Mouse (Mus musculus) spleen, postnatal 14 days (tissue): Measurements from ENCODE around the gene Nudc.

Experiments
- DNase-seq, 2 experiments: peaks; one replicate each; pipeline ENCODE4 v3.0.0; 2021 to 2022; ENCODE audit warnings: low spot score in 2 of 2

Nudc gene

DNA sequence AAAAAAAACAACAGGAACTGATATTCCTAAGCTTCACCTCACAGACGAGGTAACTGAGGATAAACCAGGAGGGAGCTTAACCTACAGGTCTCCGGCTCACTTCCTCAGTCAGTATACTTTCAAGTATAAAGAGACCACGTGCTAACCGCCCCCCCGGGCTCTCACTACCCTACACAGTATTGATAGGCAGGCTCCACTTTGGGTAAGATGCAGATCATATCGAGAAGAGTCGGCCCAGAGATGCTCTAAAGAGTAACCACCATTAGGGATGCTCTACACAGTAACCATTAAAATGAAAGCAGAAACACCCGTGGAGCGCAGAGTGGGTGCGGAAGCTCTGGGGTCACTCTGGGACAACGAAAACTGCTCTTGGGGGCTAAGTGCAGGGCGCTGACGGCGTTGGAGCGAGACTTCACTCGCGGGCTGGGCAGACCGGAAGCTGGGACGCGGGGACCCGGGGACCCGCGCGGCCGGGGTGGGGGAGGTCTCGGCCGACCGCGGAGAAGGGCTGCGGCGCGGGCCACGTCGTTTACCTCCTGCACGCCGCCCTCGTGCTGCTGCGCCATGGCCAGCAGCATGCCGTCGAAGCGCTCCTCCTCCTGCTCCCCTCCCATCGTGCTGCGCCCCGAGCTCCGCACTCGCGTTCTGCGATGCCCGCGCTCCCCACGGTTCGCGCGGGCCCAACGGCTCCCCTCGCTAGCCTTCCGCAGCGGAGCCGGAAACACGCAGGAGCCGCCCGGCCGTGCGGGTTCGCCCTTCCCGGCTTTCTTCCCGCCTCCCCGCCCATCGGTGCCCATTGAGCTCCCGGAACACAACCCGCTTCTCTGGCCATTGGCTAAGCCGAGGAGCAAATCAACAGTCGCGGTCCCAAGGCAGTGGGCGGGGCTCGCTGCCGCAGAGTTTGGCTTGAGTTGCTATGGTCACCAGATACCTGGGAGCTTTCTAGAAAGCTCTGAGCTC is at the start of gene Nudc:
Gene Nudc (minus strand): TSS at position 725 of the 960 bp plus-strand sequence.
- peak; percentile 89 to 91 for DNase-seq

GRCm38 (mm10) chr4:133595538-133595937 is 49.7 kb upstream of the Nudc start:
- DNase-seq = peak in 1 of 2 experiments; percentile 7

- peak; percentile 40 to 64 for DNase-seq
These were observed 46.8 kb upstream of the Nudc start for GRCm38 (mm10) chr4:133592570-133592969.

GRCm38 (mm10) chr4:133584059-133584951 is 38.5 kb upstream of the Nudc start, which contains the start of gene Gpn2:
Gene Gpn2 (plus strand): TSS chr4:133584362.
- DNase-seq = peak; percentile 60 to 76

GRCm38 (mm10) chr4:133583690-133584058 is 37.9 kb upstream of the Nudc start:
- no peak for DNase-seq

DNA sequence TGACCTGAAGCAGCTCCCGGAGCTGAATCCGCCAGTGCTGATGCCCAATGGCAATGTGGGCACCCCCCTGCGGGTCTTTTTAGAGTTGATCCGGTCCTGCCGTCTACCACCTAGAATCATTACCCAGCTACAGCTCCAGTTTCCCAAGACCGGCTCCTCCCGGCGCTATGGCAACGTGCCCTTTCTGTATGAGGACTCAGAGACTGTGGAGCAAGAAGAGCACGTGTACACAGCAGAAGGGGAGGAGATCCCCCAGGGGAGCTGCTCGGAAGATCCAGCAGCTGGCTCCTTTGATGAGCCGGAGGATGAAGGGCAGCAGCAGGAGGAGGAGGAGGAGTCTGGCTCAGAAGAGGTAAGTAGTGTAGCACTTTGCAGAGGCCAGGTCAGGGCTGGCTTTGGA is 32.2 kb upstream of the Nudc start:
- no peak for DNase-seq

- DNase-seq = no peak
These were observed 29.0 kb upstream of the Nudc start for GRCm38 (mm10) chr4:133574843-133575202.

GRCm38 (mm10) chr4:133574070-133574842 is 28.5 kb upstream of the Nudc start, which contains the start of gene Gpatch3:
Gene Gpatch3 (plus strand): TSS chr4:133574745.
- DNase-seq = peak; percentile 74 to 88

DNA sequence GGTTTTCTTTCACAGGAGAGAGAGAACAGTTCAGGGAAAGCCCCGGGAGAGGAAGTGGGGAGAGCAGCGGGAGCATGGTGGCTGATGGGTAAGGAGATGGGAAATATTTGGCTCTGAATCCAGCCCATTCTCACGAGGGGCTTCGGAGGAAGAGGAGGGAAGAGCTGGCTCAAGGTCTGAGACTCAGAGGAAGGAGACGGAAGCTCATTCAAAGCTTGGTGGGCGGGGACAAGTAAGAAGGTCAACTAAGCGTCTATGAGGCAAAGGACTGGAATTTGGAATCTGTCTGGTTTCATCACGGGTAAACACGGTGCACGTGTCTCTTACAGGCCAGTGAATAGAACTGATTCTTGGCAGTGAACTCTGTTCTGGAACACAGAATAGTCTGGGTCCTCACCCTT is 24.3 kb upstream of the Nudc start:
- no peak for DNase-seq

DNA sequence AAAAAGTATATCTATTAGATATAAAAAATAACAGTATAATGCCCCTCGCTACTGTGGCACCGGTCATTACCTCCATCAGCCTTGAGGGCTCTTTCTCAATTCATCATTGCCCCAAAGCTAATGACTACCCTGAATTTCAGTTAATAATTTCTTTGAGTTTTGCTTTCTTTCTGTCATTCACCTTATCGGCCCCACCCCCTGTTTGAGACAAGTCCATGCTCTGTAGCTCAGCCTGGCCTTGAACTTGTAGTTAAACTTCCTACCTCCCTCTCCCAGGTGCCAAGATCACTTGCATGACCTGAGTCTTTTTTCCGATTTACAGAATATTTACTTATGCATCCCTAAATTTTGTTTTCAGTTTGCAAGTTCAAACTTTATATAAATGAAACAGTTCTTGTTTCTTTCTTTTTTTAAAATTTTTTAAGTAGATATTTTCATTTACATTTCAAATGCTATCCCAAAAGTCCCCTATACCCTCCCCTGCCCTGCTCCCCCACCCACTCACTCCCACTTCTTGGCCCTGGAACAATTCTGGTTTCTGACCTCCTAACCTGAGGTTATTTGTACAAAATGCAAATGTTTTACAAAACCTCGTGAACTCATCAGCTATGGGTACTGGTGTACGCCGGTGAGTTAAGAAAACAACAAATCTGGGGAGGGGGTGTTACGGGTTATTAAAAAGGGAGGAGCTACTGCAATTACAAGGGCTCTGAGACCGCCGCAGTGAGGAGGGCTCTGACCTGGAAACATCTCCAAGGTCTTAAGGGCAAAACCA is 23.7 kb upstream of the Nudc start:
- no peak for DNase-seq

DNA sequence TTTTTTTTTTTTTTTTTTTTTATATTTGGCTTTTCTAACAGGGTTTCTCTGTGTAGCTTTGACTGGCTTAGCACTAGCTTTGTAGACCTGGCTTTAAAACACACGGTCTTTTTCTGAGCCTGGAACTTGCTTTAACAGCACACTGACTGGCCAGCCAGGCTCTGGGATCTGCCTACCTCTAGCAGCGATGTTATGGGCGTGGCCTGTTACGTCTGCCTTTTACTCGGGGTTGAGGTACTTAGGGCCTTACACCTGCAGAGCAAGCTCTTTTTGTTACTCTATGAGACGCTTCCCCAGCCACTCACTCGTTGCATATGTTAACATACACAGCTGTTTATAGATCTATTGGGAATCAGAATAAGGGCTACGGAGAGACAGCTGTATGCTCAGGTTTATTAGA is 21.5 kb upstream of the Nudc start:
- no peak for DNase-seq

- no peak for DNase-seq
These were observed 17.4 kb upstream of the Nudc start for GRCm38 (mm10) chr4:133563123-133563571.

- DNase-seq = no peak
These were observed 15.8 kb upstream of the Nudc start for GRCm38 (mm10) chr4:133561622-133562021.

DNA sequence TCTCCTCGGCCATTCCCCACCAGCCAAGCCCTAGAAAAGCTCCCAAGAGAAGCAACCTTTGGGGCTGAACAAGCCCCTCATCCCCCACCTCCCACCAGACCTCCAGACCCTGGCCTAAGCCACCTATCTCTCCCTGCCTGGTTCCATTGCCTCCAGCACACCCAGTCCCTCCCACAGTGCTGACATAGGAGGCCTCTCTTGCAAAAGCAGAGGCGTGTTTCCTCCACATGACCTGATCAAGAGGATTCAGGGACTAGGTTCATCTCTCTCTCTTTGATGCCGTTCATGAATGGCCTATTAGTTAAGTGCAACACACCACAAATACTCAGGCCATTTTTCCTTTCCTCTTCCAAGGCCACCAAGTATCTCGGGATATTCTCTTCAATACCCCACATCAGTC is 14.1 kb upstream of the Nudc start:
- no peak for DNase-seq

DNA sequence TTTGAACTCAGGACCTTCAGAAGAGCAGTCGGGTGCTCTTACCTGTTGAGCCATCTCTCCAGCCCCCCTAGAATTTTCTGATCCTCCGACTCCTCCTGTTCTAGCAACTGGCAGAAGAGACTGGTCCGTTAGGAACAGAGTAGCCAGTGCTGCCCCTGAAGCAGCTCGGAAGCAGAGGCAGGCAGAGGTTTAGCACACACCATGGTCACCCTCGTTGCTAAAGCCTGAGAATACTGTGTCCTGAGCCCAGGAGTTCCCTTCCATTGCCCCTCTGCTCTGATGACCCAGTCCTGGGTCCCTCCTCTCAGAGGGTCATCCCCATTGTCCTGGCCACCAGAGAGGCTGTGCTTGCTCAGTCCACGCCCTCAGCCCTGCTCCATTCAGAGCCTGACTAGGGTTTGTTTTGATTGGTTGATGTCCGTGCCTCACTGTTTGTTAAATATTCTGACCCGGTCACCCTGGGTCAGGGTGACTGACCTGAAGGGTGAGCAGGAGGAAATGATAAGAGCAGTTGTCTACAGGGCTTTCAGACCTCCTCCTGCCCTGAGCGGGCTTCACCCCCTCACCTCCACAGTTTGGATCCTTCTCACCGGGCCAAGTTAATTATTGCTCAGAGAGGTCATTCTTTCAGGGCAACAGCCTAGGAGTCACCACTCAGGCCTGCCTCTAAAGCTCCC is 11.4 kb upstream of the Nudc start:
- no peak for DNase-seq

GRCm38 (mm10) chr4:133553448-133554330 is 7.9 kb upstream of the Nudc start:
- no peak for DNase-seq

DNA sequence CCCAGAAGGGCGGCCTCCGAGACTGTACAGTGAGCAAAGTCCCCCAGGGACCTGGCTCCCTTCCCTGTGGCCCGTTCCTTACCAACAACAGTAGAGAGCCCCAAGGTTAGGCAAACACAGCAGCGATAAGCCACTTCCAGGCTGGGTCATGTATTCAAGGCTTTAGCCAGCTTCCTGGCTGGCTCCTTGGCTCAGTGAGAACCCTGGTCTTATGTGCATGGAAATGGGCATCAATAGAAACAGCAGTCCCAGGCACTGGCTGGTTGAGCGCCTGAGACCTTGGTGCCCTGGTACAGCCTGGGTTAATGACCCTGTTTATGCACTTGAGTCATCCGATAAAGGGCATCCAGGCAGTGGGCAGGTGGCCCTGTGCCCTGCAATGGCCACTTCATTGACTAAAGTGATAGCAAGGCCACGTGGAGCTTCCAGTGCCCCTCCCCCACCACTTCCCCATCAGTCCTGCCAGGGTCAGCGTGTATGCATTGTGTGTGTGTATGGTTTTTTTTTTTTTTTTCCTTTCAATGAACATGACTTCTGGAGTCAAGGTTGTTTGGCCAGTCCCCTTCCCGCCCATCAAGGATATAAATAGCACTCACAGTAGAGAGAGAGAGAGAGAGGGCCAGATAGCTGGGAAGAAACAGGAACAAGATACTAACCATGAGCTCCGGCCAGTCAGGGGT is 7.1 kb upstream of the Nudc start, which contains the start of gene Nr0b2:
Gene Nr0b2 (plus strand): TSS at position 609 of the 680 bp plus-strand sequence.
- DNase-seq = no peak

DNA sequence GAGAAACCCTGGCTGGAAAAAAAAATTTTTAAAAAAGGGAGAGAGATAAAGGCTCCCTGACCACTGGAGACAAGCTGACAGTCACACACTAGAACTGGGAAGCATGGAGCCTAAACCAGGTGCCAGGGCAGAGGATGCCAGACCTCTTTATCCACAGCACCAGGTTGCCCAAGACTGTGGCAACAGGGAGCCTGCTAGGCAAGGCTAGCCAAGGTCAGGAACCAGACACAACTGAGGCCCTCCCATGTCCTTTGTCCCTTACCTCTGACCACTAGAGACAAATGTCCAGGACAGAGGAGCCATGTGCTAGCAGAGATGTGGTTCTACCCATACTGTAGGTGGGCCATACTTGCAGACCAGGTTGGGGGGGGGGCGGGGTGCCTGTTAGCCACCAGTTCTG is 6.2 kb upstream of the Nudc start:
- no peak for DNase-seq
